Mouse (Mus musculus): ENCODE measurements around the gene Dgki.

DNA sequence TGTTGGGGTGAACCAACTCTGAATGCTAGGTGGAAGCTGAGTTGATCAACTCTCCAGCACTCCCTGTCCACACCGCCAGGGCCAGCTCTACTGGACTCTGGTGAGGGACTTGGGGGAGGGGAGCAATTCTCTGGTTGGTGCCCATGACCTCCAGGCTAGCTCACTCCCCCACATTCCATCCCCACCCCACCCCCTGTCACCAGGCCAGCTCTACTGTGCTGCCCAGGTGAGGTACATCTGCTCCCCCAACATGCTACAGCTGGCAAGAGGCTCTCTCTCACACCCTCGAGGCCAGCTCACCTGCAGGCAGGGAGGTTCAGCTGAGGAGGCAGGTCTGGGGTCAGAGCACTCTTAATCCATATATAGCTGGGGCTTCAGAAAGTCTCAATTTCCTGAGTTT, 63.1 kb downstream of the Dgki start:
- TF ChIP-seq MAZ (IDR thresholded peaks at IDR 0.05; ENCODE audit: low read depth, low read length) (no peak), POLR2A (IDR thresholded peaks at IDR 0.05; ENCODE audit: control insufficient read depth in 1 of 2, insufficient read depth in 1 of 2, low read depth in 1 of 2, low read length in 2 of 2, poor library complexity in 1 of 2) (no peak), ZC3H11A (IDR thresholded peaks at IDR 0.05; ENCODE audit: low read depth, low read length) (no peak), EP300 (IDR thresholded peaks at IDR 0.05; ENCODE audit: low read depth in 1 of 2, low read length in 2 of 2) (no peak), TCF12 (IDR thresholded peaks at IDR 0.05; ENCODE audit: low read depth, low read length) (no peak), ZNF384 (IDR thresholded peaks at IDR 0.05; ENCODE audit: low read depth, low read length) (no peak), ZMIZ1 (IDR thresholded peaks at IDR 0.05; ENCODE audit: low read depth, low read length) (no peak), HCFC1 (IDR thresholded peaks at IDR 0.05; ENCODE audit: low read depth, low read length) (no peak), ZKSCAN1 (IDR thresholded peaks at IDR 0.05; ENCODE audit: low read depth, low read length) (no peak), CTCF (IDR thresholded peaks at IDR 0.05 in 2 of 3, conservative IDR thresholded peaks at IDR 0.05 in 1 of 3; ENCODE audit: control insufficient read depth in 1 of 3, insufficient read depth in 1 of 3, low read depth in 2 of 3, low read length in 3 of 3, poor library complexity in 1 of 3, severe bottlenecking in 1 of 3) (no peak), MAFK (IDR thresholded peaks at IDR 0.05; ENCODE audit: borderline replicate concordance, low read depth, low read length) (no peak), MYC (IDR thresholded peaks at IDR 0.05; ENCODE audit: low read depth, low read length) (no peak), POLR2AphosphoS2 (IDR thresholded peaks at IDR 0.05; ENCODE audit: low read length) (no peak)
